Mouse (Mus musculus) 416B (cell line): ENCODE data around the gene Gm20905.
"Not testable (repeated sequence)": the region's sequence is repeated elsewhere in the genome, so short reads cannot be mapped to it uniquely, and the experiment has no call there.

Experiments used
- DNase-seq: peaks from one replicate; pipeline ENCODE4 v3.0.0; 2011; ENCODE audit warnings: low read depth

The Gm20905 gene

GRCm38 (mm10) chrY:37259503-37259902, at the start of gene Gm20905:
Gene Gm20905 (minus strand): TSS chrY:37259603.
- not testable (repeated sequence) for DNase-seq
